Mouse (Mus musculus) heart, postnatal 4 days (tissue): Measurements from ENCODE around the gene Hist1h3f. TPM values are rescaled to one million over a fixed set of nuclear protein-coding genes. Genes with fewer than 3 reads are reported as not detected.

Source experiments
- DNase-seq: peaks from one replicate; pipeline ENCODE4 v3.0.0; 2021
- total RNA-seq, 2 experiments: library from RNA; stranded (reverse); gene quantifications; 2 replicates each; pipeline ENCODE4 v1.2.3; 2021

The Hist1h3f gene
- total RNA-seq, 2 experiments from 2014 or later = 121 to 128 TPM

- DNase-seq = no peak
These were observed 25.6 kb upstream of the Hist1h3f start for GRCm38 (mm10) chr13:23518295-23518603.

GRCm38 (mm10) chr13:23518885-23519284 lies 25.0 kb upstream of the Hist1h3f start:
- DNase-seq = peak; percentile 86

- DNase-seq = peak; percentile 86
These were observed 24.4 kb upstream of the Hist1h3f start for GRCm38 (mm10) chr13:23519416-23519815.

DNA sequence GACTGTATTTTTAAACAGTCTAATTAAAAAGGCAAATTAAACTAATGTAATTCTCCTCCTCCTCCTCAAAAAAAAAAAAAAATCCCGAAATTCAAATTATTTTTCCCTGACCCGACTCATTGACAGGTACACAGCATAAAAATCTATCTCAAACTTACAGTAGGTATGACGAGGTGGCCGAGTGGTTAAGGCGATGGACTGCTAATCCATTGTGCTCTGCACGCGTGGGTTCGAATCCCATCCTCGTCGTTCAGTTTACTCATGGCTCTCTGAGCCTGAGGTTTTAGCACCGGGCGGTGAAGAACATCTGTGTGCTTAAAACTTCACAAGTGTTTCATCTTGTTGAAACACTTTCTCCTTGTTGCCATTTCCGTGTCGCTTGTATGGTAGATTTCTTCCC lies 22.1 kb upstream of the Hist1h3f start:
- DNase-seq = peak; percentile 83

DNA sequence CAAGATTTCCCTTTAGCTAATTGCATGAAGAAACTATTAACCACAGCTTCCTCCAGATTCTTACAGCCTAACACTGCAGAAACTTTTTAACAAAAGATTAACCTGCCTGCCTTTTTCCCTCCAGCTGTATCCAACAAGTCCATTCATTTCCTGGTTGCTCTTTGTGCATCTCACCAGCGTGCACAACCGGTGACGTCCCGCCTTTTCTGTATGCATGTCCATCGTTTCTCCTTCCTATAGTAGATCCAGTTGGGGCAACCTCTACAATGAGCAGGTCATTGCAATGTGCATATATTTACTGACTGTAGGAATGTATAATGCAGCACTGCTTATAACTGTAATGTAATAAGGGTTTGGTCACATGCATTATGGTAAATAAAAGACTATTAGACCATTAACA lies 19.9 kb upstream of the Hist1h3f start:
- no peak for DNase-seq

DNA sequence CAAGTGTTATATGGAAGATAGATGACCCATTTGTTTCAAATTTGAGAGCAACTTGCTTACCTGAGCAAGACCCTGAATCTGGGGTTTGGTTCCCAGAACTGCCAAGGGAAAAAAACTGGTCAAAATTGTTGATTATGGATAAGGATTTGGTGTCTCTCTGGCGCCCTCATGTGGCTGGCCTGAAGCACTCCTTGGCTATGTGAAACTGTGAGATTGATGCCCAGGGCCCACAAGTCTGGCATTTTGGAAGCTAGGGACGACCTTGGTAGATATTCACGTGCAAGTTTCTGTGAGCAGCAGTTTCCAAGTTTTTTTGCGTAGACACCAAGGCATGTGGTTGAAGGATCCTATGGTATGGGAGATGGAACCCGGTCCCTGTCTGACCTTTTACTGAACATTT lies 19.2 kb upstream of the Hist1h3f start:
- DNase-seq = peak; percentile 84

GRCm38 (mm10) chr13:23525901-23526300 lies 18.0 kb upstream of the Hist1h3f start:
- DNase-seq = no peak

- peak; percentile 95 for DNase-seq
These were observed 17.5 kb upstream of the Hist1h3f start for GRCm38 (mm10) chr13:23526312-23526711.

DNA sequence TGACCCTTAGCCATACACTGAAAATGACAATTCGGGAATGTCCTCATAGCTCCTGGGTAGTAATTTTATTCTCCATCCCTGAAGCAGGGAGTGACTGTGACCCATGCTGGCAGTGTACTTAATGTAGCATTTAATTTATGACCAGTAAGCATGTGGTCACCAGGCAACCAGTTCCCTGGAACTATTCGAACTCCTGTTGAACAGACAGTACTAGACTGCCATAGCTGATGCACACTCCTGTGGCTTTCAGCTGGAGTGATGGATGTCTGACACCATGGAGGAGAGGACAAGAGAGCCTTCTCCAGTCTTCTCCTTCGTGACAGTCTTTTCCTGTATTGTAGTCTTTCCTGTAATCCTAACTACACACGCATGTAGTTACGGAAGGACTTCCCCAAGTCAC lies 14.8 kb upstream of the Hist1h3f start:
- no peak for DNase-seq

DNA sequence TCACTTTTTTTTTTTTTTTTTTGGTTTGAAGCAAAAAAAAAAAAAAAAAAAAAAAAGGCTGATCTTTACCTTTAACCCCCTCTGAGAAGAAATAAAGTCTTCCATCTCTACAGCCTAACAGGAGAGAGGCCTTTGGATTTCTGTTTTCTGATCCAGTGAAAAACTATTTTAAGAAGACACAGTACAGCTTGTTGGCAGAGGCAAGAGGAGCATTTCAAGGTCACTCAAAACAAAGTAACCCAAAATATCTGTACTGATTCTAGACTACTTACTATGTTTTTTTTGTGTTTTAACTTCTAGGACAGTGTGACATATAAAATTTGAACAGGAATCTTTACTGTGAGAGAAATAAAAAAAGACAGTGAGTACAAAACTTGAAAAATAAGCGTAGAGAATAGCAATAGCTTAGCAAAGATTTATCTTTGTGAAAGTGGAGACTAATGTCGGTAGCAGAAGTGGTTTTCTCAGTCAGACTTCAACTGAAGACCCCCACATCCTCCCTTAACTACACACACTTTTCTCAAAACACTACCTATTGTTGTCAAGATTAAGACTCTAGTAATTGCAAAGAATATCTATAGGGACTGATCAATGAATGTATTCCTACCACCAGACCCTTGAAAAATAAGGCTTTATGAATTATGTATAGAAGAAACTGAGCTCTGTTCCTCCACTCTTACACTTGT lies 14.2 kb upstream of the Hist1h3f start:
- no peak for DNase-seq

DNA sequence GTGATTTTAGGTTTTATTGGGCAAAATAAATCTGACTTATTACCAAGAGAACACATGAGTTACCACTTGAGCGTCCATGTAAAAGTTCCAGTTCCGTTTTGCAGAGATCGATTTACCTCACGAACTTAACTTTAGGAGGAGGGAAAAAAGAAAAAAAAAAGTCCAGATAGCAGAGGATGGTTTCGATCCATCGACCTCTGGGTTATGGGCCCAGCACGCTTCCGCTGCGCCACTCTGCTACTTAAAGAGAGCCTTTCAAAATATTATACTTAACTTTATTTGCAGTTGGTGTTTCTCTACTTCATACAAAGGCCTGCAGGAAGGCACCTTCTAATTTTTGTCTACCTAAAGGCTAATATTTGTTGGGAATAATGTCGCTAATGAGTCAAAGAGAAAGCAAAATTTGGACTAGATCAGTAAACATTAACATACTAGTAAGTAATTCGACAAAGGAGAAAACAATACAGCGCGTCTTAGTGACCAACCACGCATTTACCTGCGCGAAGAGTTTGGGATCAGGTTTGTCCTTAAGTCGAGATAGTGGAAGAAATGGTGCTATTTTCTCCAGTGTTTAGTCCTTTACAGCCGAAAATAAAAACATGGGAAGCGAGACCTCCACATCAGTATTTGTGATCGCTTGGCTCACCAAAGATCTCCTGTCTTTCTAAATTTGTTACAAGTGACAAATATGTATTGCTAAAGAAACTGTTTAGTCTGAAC lies 13.5 kb upstream of the Hist1h3f start:
- peak; percentile 73 for DNase-seq

DNA sequence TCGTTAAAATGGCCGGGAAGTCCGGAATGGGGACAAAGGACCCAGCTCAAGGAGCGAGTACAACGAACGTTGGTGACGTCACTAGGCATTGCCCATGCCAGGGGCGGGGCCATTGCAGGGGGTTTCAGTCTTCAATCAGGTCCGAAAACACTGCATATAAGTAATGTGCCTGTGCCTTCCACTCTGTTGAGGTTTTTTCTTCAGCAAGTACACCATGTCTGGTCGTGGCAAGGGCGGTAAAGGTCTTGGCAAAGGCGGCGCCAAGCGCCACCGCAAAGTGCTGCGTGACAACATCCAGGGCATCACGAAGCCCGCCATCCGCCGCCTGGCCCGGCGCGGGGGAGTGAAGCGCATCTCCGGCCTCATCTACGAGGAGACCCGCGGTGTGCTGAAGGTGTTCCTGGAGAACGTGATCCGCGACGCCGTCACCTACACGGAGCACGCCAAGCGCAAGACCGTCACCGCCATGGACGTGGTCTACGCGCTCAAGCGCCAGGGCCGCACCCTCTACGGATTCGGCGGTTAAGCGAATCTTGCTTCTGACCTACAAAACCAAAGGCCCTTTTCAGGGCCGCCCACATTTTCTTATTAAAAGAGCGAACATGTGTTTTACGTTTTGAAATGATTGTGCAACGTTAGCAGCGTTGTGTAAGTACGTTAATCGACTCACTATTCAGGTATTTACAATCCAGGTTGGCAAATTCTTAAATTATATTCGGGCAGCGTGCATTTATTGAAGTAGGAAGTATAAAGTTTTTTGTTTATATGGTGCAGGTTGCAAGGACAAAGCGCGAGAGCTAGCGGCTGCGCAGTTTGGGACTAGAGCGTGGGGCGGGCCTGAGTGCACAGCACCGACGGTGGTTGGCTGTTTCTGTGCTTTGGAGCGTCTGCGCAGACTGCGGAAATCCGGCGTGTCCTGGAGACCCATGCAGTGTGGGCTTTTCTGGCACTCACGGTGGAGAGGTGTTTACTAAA lies 12.7 kb upstream of the Hist1h3f start, which contains the start of gene Hist1h4h:
TSS of gene Hist1h4h (plus strand) at position 150 of the 975 bp plus-strand sequence.
- DNase-seq = peak; percentile 97

DNA sequence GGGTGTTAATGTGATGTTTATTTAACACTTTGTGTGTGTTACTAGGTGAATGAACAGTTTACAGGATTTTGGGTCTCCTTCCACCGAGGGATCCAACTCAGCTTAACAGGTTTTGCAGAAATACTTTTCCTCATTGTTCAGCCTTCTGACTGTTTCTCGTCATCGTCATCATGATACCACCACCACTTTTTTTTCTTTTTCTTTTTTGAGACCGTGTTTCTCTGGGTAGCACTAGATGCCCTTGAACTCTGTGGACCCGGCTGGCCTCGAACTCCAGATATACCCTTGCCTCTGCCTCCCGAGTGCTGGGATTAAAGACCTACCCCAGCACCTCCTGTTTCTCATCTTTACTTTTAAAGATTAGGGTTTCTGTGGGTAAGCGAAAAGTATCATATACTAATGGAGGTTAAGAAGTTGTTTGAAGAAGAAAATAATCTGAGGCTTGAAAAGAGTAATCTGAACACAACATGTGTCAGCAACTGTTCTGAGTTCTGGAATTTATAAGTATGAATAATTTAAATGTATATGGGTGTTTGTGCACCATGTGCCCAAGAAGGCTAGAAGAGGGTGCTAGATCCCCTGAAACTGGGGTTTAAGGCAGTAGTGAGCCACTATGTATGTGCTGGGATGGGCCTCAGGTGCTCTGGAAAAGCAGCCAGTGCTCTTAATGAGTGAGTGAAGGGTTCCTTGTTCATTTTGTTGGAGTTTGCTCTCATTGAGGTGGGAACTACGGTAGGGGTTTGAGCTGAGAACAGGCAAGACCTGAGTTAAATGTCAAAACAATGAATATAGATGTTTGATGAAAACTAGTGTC lies 11.4 kb upstream of the Hist1h3f start:
- no peak for DNase-seq

DNA sequence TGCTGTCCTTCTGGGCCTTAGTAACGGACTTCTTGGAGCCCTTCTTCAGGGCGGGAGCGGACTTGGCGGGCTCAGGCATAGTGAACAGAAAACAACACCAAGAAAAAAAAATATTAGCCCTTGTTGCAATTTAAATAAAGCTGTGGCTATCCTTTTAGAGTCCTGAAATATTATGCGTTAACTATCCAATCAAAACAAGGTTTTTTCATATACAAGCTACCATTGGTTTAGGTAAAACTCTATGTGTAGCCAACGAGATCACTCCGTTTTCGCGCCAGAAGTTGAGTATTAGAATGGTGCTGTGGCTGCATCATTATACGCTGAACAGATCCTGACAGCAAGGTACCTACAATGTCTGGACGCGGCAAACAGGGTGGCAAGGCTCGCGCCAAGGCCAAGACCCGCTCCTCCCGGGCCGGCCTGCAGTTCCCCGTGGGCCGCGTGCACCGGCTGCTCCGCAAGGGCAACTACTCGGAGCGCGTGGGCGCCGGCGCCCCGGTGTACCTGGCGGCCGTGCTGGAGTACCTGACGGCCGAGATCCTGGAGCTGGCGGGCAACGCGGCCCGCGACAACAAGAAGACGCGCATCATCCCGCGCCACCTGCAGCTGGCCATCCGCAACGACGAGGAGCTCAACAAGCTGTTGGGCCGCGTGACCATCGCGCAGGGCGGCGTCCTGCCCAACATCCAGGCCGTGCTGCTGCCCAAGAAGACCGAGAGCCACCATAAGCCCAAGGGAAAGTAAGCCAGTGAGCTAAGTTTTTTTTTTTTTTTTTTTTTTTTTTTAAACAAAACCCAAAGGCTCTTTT lies 10.1 kb upstream of the Hist1h3f start, which contains the start of gene Hist1h2af:
TSS of gene Hist1h2af (plus strand) at position 347 of the 808 bp plus-strand sequence.
- peak; percentile 72 for DNase-seq

- DNase-seq = no peak
These were observed 9.3 kb upstream of the Hist1h3f start for GRCm38 (mm10) chr13:23534368-23535131.

GRCm38 (mm10) chr13:23535137-23536075 lies 8.4 kb upstream of the Hist1h3f start, which contains the start of gene Hist1h3g:
Hist1h3g (plus strand) TSS chr13:23535422.
- peak; percentile 88 for DNase-seq

GRCm38 (mm10) chr13:23536076-23536822 lies 7.6 kb upstream of the Hist1h3f start:
- DNase-seq = no peak
